Mouse (Mus musculus) left cerebral cortex, postnatal 36 days (tissue): Measurements from ENCODE around the gene Ptpn12. TPM values are rescaled to one million over a fixed set of nuclear protein-coding genes. Genes with fewer than 3 reads are reported as not detected.
A peak's percentile ranks its signal among the peaks of the same experiment; 100 is the strongest.

Experiments
- DNase-seq, 2 experiments: peaks; one replicate each; pipeline ENCODE4 v3.0.0; 2021 to 2022; ENCODE audit warnings: low spot score in 2 of 2, mixed read lengths in 1 of 2
- intact Hi-C: fragments of 180-260 bp; cut with DNase I; formaldehyde crosslinking; loops from one replicate; pipeline ENCODE4 v1.15.1; 2025
- total RNA-seq, 2 experiments: library from RNA; stranded (reverse); gene quantifications; 2 replicates each; pipeline ENCODE4 v1.2.3; 2021

The Ptpn12 gene
- total RNA-seq, 2 experiments from 2014 or later, result 26.9 to 34.7 TPM

DNA sequence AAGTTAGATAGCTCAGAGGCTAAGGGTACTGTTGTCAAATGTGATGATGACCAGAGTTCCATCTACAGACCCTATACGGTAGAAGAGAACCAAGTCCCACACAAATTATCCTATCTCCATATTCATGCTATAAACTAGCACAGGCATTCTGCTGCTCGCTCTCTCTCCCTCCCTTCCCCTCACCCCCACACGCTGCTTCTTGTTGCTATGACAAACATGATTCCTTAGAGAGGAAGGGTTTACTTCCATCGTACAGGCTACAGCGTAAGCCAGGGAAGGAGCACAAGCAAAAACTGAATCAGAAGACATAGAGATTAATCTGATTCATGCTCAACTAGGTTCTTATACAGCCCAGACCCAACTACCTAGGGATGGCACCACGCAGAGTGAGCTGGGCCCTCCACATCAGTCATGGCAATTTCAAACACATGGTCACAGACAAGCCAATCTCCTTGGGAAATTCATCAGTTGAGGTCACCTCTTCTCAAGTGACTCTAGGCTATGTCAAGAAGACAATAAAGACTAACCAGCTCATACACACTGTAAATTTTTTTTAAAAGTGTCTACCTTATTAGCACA is 21.2 kb downstream of the Ptpn12 start:
- intact Hi-C loops, result no loop called here

DNA sequence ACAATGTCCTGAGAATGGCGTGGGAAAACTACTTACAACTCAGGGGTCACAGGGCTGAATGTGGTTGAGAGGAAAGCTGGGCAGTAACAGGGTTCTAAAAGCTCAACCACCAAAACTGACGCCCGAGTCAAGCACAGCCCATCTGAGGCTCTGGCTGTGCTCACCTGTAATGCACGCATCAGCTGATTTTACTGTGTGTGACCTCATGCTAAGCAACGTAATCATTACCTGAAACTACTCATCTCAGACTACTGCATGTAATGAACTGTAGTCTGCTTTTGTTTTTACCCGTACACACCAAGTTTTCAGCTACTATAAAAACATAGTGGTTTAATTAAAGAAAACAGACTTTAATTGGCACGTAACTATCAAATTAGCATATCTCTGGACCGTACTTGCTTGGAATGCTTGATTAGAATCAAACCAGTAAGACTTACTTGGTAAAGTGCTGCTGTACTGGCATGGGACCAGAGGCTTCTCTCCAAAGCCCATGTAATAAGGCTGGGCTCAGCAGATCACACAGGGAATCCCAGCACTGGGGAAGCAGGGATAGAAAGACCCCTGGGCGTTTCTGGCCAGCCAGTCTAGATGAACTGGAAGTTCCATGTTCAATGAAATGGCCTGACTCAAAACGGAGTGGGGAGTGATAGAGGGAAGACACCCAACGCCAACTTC is 22.2 kb downstream of the Ptpn12 start:
- DNase-seq, result no peak
- intact Hi-C loops, result no loop called here

More for the DNA sequence above, 21.2 kb downstream of the Ptpn12 start:
- DNase-seq, result no peak

DNA sequence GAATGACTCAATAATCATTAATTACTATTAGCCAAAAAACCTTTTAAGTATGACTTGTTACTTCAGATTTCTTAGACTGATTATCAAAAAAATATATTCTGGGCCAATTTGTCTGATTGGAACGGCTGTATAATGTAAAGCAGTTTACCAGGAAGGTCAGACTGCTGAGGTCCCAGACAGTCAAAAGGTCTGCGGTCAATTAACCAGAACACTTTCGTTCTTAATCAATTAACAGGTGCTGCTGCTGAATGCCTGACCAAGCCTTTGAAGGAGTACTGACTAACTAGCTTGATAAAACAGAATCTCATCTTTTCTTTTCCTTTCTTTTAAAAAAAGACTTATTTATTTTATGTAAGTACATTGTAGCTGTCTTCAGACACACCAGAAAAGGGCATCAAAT is 23.1 kb downstream of the Ptpn12 start:
- no peak for DNase-seq
- intact Hi-C loops, result no loop called here

DNA sequence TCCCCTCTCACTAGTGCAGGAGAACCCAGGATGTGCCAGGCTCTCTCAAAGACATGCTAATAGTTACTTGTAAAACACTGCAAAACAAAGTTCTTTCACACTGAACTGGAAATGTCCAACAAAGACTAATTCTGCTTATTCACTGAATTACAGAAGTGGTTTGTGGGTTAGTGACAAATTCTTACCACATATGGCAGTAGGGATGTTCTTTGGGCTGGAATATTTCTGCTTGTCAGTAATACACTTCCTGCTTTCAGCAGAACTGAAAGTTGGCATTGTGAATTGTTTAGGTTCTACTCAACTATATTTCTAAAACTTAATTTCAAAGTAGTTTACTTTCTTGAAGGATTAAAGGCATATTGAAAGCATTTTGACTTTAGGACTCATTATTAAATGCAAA is 25.5 kb downstream of the Ptpn12 start:
- no peak for DNase-seq
- intact Hi-C loops, result no loop called here

DNA sequence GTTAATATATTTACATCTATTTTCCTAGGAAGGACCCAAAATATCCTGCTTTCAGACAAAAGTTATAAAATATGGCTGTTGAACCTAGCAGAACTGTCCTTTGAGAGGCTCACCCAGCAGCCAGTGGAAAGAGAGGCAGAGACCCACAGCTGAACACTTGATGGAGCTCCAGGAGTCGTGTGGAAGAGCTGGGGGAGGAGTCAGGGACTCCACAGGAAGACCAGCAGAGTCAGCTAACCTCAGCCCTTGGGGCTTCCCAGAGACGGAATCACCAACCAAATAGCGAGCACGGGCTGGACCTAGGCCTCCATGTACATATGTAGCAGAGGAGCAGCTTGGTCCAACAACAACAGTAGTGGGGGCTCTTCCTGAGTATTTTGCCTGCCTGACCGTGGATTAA is 38.6 kb downstream of the Ptpn12 start:
- DNase-seq, result no peak
- intact Hi-C loops, result no loop called here

DNA sequence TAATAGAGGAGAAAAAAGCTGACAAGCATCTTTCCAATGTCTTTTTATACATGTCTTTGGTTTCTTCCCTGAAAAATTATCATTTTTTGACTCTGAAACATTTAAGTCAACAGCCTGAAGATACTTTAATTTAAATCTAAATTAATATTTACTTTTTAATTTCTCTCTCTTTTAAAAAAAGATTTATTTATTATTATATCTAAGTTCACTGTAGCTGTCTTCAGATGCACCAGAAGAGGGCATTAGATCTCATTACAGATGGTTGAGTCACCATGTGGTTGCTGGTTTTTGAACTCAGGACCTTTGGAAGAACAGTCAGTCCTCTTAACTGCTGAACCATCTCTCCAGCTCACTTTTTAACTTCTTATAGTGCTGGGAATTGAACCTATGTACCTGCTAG is 44.8 kb downstream of the Ptpn12 start:
- intact Hi-C loops, result loop anchor here (5.0 kb wide), 1 partner anchor 41 kb away; no protein-coding TSS in a partner anchor
- DNase-seq, result no peak

DNA sequence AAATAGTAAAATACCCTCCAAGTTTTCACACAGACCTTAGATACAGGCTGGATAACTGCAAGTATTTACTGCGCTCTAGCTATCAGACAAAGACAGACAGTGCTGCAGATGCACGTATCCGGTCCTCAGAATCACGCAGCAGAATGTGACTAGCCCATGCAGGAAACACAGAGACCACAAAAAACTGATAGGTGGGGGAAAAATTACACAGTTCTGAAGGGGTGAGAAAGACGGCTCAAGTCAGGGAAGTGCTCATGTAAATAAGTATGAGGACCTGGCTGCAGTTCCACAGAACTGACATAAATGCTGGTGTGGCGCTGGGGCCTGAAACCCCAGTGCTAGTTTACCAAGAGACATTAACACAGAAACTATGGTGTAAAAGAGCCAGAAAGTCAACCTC is 53.0 kb downstream of the Ptpn12 start:
- intact Hi-C loops, result no loop called here
- DNase-seq, result no peak

DNA sequence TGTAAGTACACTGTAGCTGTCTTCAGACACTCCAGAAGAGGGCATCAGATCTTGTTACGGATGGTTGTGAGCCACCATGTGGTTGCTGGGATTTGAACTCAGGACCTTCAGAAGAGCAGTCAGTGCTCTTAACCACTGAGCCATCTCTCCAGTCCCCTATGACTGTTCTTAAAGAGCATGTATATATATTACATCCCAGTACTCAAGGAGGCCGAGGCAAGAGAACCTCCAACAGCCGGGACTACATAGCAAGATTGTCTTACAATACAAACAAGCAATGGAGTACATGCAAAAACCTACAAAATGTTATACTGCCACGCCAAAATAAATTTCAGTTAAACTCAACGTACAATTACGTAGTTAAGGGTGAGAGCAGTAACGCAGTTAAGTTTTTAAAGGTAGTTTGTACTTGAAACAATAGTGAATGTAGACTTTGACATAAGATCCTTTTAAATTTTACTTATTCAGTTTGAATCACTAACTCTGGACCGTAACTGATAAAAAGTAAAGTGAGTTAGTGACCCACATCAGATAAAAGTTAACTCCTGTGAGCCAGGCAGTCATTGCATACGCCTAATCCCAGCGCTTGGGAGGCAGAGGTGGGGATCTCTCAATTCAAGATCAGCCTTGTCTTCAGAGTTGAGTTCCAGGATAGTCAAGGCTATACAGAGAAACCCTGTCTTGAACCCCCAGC is 53.9 kb downstream of the Ptpn12 start:
- intact Hi-C loops, result no loop called here
- no peak for DNase-seq

DNA sequence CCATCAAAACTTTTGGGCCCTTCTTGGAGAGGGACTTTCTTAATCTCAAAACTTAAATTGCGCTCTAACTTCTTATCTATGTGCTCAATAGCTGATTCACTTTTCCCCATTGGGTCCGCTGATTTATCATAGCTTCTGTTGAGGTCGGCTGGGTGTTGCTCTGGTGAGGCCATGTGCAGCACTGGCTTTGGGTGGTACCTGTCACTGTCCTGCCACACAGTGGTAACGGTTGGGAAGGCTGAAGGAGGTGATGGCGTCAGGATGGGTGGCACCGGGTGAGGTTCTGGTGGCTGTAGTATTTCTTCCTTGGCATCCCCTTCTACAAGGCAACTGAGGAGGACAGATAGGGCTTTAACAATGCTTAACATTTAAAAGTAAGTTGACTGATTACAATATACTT is 57.3 kb downstream of the Ptpn12 start:
- intact Hi-C loops, result no loop called here
- DNase-seq, result no peak

DNA sequence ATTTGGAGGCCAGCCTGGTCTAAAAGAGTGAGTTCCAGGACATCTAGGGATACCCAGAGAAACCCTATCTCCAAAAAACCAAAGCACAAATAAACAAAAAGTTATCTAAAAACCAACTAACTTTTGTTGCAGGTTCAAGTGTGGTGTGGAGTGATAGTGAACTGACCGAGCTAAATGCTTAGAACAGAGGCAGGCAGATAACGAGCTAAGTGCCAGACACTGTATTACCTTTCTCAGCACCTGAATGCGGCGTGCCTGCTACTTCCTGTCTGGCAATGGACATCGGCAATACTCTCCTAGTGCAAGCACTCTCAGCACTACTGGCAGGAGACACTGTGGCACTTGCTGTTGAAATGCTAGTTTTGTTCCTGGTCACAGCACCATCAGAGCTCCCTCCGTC is 58.2 kb downstream of the Ptpn12 start:
- no peak for DNase-seq
- intact Hi-C loops, result no loop called here

DNA sequence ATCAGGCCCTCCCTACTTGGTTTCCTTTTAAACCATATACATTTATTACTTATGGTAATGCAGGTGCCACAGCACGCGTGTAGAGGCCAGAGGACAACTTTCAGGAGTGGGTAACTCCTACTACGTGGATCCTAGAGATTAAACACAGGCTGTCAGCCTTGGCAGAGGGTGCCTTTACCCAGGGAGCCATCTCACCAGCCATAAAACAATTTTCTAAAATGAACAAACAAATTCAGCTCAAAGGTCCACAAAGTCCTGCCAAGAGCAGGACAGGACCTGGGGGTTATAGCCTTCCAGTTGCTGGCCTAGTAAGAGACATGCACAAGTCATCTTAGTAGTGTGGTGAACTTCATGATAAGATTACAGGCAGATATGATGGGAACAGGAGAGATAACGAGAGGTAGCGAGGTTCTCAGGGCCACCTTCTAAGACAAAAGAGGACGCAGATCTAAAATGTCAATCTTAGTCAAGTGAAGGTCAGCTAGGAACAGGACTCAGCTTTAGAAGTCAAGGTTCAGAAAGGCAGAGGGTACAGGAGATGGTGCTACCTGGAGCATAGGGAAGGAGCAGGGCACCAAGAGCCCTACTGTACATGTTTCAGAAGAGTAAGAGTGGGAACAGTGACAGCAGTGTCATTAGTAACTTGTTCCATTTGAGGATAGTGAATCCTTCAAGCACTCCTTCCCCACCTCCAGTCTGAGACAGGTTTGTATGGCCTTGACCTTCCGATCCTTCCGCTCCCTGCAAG is 65.5 kb downstream of the Ptpn12 start:
- no peak for DNase-seq
- intact Hi-C loops, result no loop called here

DNA sequence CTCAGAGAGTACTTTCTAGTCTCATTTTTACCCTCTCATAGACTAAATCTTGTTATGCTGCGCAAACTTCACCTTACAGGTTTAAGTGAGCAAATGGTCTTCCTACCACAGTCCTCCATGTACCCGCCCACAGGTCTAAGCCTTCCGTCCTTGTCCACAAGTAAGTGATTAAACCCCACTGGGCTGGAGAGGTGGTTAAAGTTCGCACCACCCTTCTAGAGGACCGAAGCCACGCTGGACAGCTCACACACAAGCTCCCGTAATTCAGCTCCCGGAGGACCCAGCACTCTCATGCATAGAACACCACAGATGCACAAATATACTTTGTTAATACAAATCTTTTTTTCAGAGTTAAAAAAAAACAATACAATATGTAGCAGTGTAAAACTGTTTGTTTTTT is 69.4 kb downstream of the Ptpn12 start:
- DNase-seq, result no peak
- intact Hi-C loops, result no loop called here

DNA sequence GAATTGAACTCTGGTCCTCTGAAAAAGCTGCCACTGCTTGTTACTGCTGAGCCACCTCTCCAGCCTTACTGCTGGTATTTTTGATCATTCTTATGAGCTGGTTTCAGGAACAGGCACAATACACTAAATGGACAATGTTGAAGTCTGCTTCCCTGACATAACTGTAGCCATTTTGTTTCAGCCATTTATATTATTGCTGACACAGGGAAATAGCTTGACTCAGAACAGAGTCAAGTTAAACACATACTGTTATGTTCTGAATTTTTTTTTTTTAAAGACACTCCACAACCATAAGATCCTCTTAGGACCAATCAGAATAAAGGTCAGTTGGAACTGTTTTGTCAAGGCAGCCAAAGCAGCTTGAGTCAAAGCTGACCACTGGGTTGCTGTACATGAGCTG is 72.2 kb downstream of the Ptpn12 start:
- intact Hi-C loops, result no loop called here
- no peak for DNase-seq

DNA sequence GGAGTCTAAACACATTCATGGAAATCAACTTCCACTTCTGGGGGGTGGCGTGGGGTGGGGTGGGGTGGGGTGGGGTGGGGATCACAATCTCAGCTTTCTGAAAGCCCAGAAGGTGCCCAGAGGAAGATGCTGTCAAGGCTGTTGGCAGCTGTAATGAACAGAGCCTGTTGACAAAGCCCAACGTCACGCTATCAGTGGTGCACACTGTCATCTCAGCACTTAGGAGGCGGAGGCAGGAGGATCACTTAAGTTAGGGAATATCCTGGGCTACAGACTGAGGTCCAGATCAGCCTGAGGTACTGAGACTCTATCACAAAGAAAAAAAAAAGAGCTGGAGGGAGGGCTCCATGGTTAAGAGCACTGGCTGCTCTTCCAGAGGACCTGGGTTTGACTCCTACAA is 81.0 kb downstream of the Ptpn12 start:
- intact Hi-C loops, result no loop called here
- no peak for DNase-seq

DNA sequence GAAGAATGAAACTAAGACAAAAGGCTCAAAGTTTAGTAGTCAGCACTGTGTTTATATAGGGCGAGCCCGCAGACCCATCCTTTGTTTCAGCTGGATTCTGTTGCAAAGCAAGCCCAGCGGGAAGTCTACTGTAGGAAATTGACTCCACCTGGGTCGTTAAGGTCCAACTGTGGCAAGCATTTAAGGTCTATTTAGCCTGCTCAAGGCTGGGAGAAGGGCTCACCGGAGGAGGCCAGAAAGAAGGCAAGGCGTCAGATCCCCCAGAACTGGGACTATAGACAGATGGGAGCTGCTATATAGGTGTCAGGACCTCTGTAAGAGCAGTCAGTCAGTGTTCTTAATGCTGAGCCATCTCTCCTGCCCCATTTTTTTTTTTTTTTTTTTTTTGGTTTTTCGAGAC is 81.7 kb downstream of the Ptpn12 start:
- no peak for DNase-seq
- intact Hi-C loops, result no loop called here

DNA sequence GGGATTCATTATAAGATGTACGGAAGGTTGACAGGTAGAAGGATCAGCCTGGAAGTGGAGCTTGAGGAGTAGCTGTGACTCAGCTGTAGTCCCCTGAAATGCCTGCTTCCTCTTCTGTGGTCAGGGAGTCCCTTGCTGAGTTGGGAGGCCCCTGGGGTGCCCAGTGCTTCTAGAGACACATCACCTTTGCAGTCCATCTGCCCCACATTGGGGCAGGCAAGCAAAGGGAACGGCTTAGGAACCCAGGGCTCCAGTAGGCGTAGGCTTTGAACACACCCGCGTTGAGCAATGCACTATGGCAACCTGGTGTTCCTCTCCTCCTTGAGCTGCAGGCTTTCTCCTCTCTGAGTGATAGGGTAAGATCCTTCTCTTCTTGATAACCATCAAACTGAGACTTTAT is 82.6 kb downstream of the Ptpn12 start:
- intact Hi-C loops, result no loop called here
- DNase-seq, result no peak

DNA sequence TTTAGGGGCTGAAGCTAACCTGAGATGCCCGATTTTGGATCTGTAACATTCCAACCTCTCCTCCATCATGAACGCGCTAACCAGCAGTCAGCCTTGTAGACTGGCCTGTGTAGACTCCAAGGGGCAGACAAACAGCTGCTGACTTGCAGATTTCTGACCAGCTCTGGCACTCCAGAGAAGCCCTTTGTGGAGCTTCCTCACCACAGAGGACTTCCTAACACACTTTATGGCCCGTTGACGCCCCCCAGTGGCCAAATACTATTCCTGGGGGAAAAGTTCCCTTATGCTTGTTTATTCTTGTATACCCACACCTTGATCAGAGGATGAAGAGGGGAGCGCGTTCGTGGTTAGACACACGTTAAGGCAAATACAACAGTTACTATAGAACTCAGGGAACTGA is 86.7 kb downstream of the Ptpn12 start:
- peak; percentile 12 to 23 for DNase-seq
- intact Hi-C loops, result no loop called here

DNA sequence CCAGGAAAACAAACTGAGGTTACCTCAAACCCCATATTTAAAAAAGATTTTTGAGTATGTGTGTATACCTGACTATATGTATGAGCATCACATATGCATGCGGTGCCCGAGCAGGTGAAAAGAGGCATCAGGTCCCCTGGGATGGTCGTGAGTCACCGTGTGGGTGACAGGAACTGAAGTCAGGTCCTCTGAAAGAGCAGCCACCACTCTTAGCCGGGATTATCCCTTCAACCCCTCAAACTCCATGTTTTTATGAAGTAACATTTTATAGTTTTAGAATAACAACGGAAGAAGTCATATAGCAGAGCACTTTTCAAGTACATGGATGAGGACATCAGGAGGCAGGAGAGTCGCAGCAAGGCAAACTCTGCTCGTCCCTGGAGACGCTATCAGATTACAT is 87.2 kb downstream of the Ptpn12 start:
- intact Hi-C loops, result no loop called here
- DNase-seq, result no peak

DNA sequence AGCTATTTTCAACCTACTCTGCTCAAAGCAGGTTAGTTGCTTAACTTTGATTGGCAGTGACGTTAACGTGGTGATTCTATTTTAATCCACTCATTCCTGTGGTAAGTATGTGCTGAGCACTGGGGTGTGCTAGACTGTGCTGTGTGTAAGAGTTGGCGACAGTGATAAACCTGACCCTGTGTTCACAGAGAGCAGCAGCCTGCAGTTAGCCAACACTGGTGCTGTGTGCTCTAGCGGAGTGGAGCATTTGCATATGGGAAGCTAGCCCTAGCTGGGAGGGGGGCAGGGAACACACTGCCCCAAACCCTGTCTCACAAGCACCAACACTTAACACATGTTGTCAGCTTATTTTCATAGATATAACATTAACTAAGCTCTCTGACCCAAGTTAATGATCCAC is 87.8 kb downstream of the Ptpn12 start:
- intact Hi-C loops, result no loop called here
- DNase-seq, result no peak

DNA sequence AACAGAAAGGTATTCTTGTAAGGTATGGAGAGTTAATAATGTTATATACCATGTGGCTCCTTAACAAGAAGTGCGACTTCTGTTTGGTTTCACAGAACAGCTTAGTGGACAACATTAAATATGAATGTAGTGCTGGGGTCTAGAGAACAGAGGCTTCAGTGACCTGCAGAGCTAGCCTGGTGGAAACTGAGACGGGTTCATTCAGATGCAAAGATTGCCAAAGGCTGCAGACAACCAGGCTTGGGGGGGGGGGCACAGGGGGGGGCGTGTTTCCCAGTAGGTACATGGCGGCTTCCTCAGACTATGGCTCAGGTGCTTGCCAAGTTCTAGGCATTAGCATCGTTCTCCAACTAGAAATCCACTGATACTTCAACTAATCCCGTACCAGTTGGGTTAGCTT is 91.3 kb downstream of the Ptpn12 start:
- DNase-seq, result no peak
- intact Hi-C loops, result no loop called here

DNA sequence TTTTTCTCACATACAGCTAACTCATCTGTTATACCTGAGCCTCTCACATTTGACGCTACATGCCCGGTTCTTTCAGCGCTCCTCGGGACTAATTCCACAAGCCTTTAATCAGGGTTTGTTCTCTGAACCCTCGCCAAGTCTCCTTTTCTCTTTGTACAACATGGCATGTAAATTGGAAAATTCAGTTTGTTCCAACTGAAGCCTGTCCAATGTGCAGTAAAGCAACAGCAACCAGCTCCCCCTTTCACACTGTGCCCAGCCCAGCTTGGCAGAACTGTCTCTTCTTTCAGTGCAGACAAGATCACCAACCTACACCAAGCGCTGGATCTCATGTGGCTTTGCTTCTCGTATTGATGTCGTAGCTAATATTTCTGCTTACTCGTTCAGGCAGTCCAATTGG is 92.4 kb downstream of the Ptpn12 start:
- DNase-seq, result no peak

More for the DNA sequence above, 92.4 kb downstream of the Ptpn12 start:
- intact Hi-C loops, result no loop called here
